Mouse (Mus musculus) liver, adult 2 months (tissue): Measurements from ENCODE around the gene Nid2.

Experiments used
- CTCF ChIP-seq: fragments of 200-500 bp; IDR thresholded peaks from 2 replicates; pipeline ENCODE4 v1.5.1; 2011; ENCODE audit warnings: low read depth, low read length, control low read depth
- POLR2A ChIP-seq: fragments of 200-500 bp; IDR thresholded peaks from 2 replicates; pipeline ENCODE4 v1.6.1; 2011; ENCODE audit warnings: low read length, control low read depth; ENCODE audit not compliant: insufficient read depth; ENCODE audit errors: extremely low read depth

GRCm38 (mm10) chr14:19713067-19713466 is 38.0 kb upstream of the Nid2 start:
- no peak for TF ChIP-seq CTCF
- TF ChIP-seq POLR2A: no peak
